ENCODE assay signal across 17 mouse cellular contexts in the genomic region with DNA sequence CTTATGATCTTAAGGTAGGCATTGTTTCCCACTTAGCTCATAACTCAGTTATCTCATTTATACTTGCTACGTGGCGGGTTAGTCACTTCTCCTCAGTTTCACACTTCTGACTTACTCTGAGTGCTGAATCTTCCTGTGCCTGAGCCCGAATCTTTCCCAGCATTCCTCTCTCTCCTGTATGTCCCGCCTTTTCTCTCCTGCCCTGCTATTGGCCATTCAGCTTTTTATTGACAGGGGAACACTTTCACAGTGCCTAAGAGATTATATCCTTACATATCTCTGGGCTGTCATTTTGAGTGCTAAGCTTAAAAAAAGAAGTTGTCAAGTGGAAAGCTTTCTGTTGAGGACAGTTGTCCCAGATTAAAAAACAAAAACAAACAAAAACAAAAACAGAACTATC.
DNase-seq lines count a peak whose midpoint lies in the region.
"Had no signal": no experiment of that assay in that cellular context is flagged by ENCODE, and none has a peak within 500 bp of the region (broad histone marks: within the 10 kb centered on the region; RNA-seq: fewer than 3 reads in every experiment).

No protein-coding gene starts in this region.

- peak; percentile 83 for DNase-seq in heart, adult 11 months
- DNase-seq in heart, adult 9 months (ENCODE audit: low spot score in 2 of 2) = no peak
- DNase-seq in ES-CJ7 (ENCODE audit: low read depth, low spot score) (peak; percentile 29), ZHBTc4 (ENCODE audit: low read depth, low spot score) (peak; percentile 14)
- DNase-seq in thymus, postnatal 25 days = no peak
- DNase-seq in embryo, embryonic 10.5 days (ENCODE audit: low spot score) = no peak
- DNase-seq: adrenal gland, adult 2 months; adrenal gland, postnatal 25 days; cerebellum, adult 11-12 months; cerebellum, adult 8-10 months; cerebellum, postnatal 10 days; cerebellum, postnatal 36 days; forebrain, postnatal 0 days; gastrocnemius, adult 2 months; gastrocnemius, postnatal 14 days; heart, postnatal 14 days; heart, postnatal 4 days had no signal

Comparison
In these comparisons a context has a peak if more than half of its experiments do, and no peak if none do; other contexts are left out.
1. DNase-seq: peak in heart, adult 11 months (single experiment), ES-CJ7 (single experiment) and ZHBTc4 (single experiment); none in heart, adult 9 months (0 of 2), thymus, postnatal 25 days (single experiment) and embryo, embryonic 10.5 days (single experiment).